Mouse (Mus musculus) forebrain, embryonic 10.5 days (tissue): ENCODE measurements around the gene Prkch. TPM values are rescaled to one million over a fixed set of nuclear protein-coding genes. Genes with fewer than 3 reads are reported as not detected.

Experiments
- polyA plus RNA-seq: library from polyadenylated mRNA; unstranded; fragments of >200 nt; fragmentation: Nextera tagmentation; extraction: Ambion mirVana; gene quantifications from 2 replicates; pipeline ENCODE4 v1.2.1, GENCODE M21; 2016

The Prkch gene
- polyA plus RNA-seq, 1 experiment from 2014 or later, result 3.8 TPM

Other genes with a start within 250 kb of the Prkch start
- 3.8 and 5.0 TPM in 2 replicates for gene Tmem30b, start 38.4 kb upstream of the Prkch start, polyA plus RNA-seq